Mouse (Mus musculus) v-Abl transformed pro-B cells (cell line): ENCODE data around the gene Mtch1.

Experiments used
- in situ Hi-C, 2 experiments: fragments of 400-800 bp; cut with MboI; formaldehyde crosslinking; loops; one replicate each; pipeline ENCODE4 v1.15.1; 2025; ENCODE audit not compliant: unreplicated experiment in 2 of 2

Mtch1 gene

DNA sequence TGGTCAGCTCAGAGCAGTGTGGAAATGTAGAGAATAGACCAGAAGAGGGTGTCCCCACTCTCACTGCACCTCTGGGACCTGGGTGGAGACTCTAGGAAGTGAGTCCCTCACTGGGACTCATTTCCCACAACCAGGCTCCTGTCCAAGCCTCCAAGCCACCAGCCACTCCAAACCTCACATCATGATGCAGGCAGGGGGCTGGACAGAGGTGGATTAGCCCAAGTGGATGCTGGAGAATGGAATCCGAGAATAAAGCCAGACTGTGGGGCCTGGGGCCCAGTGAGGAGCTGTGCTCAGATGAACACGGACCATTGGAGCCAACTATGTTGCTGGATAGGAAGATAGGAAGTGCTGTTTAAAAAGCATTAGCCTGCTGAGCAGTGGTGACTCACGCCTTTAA, 30.8 kb downstream of the Mtch1 start:
- in situ Hi-C loops = no loop called here

DNA sequence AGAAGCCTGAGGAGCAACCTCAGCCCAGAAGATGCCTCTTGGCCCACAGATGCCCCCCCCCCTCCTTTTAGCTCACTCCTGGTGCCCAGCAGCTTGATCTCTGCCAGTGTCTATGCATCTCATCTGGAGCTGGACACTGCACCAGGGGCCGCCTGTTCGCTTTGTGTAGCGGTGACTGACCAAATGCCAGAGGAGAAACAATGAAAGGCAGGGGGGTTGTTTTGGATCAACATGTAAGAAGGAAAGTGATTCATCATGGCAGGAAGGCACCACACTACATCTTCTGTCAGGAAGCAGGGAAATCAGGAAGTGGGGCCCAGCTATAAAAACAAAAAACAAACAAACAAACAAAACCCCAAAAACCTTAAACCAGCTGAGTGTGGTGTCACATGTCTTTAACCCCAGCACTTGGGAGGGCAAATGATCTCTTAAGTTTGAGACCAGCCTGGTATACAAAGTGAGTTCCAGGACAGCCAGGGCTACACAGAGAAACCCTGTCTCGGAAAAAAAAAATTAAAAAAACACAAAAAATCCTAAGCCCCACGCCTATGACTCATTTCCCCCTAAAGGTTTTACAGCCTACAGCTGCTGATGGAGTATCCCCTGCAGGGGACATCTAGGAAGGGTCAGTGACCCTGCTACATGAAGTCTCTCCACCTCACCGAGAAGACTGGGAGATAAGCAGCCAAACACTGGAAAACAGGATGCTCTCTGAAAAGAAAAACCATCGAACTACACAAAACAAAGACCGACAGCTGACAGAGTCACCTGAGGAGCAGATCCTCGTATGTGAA, 31.9 kb downstream of the Mtch1 start:
- in situ Hi-C loops = no loop called here

DNA sequence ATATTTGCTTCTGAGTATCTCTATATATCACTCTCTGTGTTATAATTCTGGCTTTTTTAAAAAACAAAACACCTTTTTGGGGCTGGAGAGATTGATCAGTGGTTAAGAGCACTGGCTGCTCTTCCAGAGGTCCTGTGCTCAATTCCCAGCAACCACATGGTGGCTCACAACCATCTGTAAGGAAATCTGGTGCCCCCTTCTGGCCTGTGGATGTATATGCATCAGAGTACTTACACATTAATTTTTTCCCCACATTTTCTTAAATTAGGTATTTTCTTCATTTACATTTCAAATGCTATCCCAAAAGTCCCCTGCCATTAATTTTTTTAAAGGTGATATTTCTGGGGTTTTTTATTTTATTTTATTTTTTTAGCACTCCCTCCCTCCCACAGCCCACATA, 34.4 kb downstream of the Mtch1 start:
- in situ Hi-C loops = no loop called here

DNA sequence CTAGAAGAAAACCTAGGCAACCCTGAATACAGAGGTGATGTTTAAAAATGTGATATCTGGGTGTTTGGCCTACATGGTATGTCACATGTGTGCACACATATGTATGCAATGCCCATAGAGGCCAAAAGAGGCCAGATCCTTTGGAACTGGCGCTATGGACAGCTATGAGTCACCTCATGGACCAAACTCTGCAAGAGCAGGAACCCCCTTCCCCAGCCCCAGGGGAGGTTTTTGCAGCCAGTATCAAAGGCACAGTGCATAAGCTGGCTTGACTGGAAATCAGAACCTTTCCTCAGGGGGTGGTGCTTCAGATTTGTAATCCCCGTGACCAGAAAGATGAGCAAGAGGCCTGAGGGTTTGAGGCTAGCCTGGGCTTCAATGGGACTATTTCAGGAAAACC, 35.7 kb downstream of the Mtch1 start:
- in situ Hi-C loops = no loop called here

DNA sequence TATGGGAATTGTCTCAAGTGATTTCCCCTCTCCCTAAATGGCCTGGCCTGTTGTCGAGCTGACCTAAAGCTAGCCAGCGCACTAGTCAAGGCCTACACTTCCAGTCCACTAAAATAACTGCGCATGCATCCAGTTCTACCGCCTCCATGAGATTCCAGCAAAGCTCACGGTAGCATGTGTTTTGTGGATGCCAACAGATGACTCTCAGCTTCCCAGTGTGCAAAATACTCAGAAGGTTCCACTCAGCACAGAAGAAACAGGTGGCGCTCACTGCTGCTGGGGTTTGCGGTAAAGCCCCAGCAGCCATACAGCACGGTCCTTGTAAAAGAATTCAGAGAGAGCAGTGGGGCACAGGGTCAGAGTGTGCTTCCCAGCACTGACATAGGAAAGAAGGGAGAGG, 36.1 kb downstream of the Mtch1 start:
- in situ Hi-C loops = no loop called here

DNA sequence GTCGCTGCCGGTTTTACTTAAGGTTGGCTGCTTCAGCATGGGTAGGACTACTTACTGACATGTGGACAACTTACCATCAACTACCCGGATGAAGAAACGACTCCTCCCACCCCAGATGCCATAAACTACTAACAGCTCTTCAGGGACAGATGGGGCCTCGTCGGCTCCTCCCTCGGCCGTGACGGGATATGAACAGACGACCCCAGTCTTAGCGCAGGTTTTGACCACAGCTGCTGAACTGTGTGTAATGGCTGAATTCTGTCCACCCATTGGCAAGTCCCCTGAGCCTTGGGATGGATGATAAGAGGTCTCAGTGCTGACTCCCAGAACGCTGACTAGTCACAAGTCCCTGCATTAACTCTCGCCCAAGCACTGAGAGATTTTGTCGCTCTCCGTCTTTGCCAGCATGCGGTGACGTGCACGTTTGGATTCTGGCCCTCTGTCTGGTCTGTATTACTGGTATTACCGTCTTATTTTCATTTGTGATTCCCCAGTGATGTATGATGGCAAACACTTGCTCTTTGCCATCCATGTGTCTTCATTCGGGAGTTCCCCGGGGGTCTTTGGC, 37.6 kb downstream of the Mtch1 start:
- in situ Hi-C loops = no loop called here

DNA sequence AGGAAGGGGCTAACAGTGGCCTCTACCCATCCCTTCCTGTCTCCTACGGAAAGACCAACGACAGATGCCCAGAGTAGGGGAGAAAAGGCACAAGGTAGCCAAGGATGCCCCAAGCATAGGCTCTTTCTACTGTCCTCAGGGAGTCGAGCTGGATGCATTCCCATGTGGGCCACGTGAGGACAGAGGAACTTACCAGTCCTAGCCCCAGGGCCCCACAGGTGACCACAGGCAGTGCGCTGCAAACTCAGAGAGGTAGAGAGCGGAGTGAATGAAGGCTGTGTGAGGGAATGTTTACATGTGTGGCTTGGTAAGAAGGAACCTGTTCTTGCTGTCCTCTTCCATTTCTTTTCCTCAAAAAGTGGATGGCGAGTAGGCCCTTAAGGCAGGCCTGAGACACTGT, 41.9 kb downstream of the Mtch1 start:
- in situ Hi-C loops = no loop called here

DNA sequence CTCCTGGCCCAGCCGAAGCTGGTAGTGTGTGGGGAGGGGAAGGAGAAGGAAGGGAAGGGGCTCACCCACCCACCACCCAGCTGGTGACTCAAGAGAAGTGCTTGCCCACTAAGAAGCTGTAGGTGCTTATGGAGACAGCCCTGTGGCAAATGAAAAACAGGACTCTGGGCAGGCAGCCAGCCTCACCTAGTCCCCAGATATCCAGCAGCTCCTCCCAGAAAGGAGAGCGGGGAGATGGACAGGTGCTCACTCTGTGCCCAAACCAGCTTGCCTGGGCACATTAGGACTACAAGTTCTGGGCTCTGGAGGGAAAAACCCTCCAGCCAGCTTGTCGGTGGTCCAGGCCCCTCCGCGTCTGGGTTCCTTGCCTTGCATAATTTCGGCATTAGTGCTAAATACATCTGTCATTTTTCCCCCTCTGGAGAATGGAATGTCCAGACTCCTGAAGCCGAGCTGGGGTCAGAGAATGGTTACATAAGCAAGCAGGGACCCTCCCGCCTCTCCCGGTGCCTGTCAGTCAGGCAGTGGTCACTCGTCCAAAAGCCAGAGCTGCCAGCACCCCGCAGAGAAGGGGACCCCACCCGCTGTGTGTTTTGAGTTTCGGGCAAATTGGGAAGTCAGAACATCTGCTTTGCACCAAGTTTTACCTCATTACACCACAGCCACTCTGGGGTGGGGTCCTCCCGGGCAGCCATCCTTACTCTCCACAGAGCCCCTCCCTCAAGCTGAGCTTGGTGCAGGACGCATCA, 42.5 kb downstream of the Mtch1 start:
- in situ Hi-C loops = no loop called here

DNA sequence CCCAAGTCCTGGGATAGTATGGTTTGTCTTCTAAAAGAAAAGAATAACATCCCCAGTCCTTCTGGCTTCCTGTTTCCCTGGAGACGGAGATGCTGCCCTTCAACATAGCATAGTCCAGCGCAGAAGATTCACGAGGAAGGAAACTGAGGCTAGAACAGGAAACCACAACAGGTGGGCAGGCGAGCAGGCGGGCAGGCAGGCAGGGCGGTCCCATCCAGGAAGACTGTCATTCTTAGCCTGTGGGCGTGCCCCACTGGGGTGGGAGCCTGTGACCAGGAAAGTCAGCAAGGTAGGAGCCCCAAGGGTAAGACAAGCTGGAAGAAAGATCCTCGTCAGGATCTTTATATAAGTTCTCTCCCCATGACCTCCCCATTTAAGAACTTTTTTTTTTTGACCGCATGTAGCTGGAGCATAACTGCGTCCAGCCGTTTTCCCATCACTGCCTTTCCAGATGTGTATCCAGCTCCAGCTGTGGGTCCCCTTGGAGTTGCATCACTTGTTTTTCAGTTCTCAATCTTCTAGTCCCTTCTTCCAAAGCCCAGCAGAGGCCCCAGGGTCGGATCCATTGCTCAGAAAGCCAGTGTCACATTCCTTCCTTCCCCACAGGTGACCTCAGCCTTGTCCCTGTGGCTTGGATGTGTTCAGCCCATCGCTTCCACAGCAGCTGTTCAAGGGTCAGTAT, 43.2 kb downstream of the Mtch1 start:
- in situ Hi-C loops = loop anchor here in 1 of 2 experiments (5.0 kb wide), 3 partner anchors 38 to 63 kb away; partner anchors contain the start of gene Ppil1

DNA sequence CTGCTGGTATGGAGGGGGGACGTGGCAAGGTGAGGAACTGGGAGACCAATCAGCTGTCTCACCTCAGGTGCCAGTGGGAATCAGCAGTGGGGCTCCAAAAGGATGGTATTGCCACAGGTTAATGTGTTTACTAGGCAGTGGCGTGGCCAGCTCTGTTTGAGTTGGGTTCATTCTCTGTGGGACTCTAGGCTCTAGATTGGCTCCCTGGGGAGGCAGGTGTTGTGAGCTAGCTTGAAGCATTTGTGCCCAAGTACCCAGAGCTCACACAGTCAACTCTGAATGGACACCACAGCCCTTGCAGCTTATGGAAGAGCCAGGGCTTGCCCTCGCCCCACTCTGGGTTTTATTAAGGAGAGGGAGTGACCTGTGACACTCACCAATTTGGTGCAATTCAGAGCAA, 43.9 kb downstream of the Mtch1 start:
- in situ Hi-C loops = loop anchor here in 1 of 2 experiments (5.0 kb wide), 3 partner anchors 38 to 63 kb away; partner anchors contain the start of gene Ppil1

DNA sequence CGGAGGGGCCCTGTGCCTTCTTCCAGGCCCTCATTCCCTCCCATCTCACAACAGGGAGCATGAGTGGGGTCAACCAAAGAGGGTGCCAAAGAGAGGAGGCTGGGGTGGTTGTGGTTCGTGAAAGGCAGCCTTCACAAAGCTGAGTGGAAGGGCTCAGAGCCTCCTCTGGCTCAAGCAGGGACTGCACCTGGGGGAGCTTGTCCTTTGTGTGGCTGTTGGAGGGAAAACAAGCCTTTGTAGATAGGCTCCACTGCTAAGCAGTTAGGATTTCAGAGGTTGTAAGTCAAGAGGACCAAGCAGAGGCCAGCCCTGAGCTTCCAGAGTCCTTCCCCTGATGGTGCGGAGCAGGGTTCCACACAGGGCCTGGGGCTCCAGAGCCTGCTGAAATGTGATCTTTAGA, 44.6 kb downstream of the Mtch1 start:
- in situ Hi-C loops = loop anchor here in 1 of 2 experiments (5.0 kb wide), 3 partner anchors 39 to 64 kb away; partner anchors contain the start of gene Ppil1

DNA sequence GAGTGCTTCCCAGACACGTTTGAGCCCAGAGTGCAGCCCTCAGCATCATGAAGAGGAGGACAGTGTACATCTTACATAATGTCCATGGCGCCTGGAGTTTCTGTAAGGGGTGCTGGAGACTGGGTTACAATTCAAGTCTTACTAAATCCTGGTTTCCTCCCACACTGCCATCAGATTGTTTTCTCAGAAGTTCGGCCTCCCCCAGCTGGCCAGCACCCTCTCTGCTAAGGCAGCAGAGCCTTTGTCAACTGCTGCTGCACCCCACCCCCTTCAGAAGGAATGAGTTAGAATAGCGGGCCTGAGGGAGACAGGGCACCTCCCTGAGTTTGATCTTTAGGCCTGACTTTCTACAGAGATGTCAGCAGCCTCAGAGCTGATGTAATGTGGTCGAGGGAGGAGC, 45.6 kb downstream of the Mtch1 start:
- in situ Hi-C loops = loop anchor here in 1 of 2 experiments (5.0 kb wide), 3 partner anchors 40 to 65 kb away; partner anchors contain the start of gene Ppil1

DNA sequence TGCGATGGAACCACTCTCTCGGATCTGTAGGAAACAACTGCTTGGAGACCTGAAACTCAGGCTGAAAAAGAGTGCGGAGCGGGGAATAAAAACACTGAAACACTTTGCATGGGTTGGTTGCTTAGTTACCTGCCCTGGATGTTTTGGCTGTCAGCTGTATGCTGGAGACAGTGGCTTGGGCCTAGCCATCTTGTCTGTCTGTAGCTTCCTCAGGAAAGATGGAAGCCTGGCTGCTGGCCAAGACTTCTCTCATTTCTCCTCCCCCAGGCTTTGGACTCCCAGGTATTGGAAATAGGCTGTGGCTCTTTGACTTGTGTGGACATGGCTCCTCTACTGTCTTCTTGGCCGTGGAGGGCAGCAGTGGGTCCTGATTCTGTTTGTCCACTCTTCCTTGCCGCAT, 46.3 kb downstream of the Mtch1 start:
- in situ Hi-C loops = loop anchor here in 1 of 2 experiments (5.0 kb wide), 3 partner anchors 39 to 66 kb away; partner anchors contain the start of gene Ppil1

DNA sequence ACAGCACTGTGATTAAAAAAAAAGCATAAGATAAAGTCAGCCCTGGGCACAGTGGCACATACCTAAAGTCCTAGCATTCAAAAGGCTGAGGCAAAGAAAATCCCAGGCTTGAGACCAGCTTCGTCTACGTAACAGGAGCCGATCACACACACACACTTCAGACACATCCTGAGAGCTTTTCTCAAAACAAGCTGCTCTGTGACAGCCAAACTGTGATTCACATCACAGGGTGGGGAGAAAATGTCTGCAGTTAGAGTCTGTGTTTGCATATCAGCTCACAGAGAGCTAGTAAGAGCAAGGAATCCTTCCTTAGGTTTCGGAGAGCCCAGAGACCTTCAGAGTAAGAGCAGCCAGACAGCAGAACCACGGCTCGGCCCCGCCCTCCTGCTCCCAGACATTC, 46.8 kb downstream of the Mtch1 start:
- in situ Hi-C loops = loop anchor here in 1 of 2 experiments (5.0 kb wide), 3 partner anchors 39 to 66 kb away; partner anchors contain the start of gene Ppil1

DNA sequence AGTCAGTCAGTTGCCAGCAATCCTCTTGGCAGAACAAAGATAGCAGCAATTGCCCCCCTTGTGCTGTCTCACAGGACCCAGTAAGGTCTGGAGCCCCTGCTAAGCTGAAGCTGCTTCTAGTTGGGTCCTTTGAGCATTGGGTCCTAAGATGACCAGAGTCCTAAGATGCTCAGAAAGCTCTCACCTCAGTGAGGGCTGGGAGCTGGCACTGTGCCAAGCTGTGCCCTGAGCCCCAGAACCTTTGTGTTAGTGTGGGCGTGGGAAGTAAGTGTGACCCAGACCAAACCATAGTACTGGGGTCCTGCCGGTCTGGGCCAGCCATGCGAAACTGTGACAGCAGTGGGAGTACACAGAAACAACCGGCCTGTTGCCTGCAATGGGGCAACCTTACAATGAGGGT, 48.5 kb downstream of the Mtch1 start:
- in situ Hi-C loops = no loop called here

DNA sequence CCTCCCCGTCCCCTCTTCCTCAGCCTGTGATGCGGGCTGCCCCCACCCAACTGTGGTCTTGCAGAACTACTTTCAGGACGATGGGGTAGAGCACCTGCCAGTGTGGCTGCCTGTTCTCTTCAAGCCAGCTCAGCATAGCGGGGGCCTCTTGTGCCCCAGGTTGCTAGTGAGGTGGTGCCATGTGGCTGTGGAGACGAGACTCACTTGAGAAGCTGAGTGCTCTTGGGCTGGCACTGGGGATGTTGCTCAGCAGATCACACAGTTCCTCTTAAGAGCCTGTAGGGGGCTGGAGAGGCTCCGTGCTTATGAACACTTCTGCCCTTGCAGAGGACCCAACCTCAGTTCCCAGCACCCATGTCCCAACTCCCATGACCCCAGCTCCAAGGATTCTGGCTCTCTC, 49.9 kb downstream of the Mtch1 start:
- in situ Hi-C loops = no loop called here

DNA sequence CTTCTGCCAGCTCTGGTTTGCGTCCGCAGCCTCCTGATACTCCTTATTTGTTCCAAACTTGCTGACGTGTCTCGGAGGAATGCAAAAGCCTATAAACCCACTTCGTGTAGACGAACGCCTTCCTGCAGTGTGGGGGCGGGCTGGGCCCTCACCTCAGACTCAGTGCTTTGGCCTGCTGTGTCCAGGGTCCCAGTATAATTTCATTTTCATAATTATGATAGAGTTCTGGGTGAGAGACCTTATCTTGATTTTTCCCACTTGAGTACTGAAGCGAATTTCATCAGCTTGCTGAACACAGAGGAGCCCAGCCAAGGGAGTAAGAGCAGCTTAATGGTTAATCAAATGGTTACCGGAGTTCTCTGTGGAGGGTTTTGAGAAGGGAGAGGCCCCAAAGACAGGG, 50.4 kb downstream of the Mtch1 start:
- in situ Hi-C loops = no loop called here

DNA sequence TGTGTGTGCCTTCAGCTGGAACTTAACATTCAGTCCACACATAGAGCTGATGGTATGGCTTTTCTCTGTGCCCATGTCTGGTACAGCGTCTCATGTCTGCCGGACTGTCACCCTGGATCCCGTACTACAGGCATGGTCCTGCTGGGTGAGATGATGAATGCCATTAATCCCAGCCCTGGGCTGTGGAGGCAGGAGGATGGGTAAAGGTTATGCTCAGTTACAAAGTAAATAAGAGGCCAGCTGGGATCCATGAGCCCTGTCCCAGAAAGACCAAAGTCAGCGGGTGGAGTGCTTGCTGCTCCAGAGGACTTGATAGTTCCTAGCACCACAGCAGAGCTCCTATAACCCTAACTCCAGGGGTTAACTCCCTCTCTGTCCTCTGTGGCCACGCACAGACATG, 51.9 kb downstream of the Mtch1 start:
- in situ Hi-C loops = no loop called here

DNA sequence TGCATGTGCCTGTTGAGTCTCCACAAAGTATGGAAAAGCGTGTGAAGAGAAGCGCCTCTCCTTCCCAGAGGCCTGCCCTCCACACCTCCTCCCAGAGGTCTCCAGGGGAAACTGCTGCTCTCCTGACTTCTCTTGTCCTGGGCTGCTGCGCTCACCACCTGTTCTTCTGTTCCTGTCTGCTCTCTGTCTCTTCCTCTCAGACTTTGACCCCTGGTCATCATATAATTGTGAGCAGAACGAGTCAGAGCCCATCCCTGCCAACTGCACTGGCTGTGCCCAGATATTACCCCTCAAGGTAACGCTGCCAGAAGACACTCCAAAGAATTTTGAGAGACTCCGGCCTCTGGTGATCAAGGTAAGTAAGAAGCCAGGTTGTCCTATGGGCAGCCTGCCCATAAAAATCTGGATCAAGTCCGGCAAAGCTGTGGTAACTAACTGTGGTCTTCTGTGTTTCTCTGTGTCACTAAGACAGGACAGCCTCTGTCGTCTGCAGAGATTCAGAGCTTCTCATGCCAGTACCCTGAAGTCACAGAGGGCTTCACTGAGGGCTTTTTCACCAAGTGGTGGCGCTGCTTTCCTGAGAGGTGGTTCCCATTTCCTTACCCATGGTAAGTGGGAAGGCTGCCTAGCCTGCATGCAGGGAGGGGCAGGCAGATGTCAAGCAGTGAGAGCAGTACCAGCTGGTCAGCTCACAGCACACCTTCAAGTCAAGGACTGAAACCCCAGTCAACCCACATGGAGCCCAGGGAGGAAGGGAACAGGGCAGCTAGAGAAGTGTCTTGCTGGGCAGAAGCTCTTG, 53.7 kb downstream of the Mtch1 start:
- in situ Hi-C loops = no loop called here

DNA sequence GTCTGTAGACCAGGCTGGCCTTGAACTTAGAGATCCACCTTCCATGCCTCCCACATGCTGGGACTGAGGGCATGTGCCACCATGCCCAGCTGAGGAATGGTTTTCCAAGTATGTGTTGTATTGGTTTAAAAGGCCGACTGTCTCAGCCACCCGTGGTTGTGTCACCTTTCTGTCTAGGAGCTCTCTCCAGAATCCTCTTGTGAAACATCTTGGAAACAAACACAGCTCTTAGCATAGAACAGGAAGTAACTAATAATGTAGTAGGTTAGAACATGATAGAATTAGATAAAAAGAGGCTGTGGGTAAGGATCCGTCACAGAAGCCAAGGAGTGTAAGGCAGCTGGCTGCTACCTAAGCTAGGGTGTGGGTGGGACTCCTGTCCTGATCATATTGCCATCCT, 54.7 kb downstream of the Mtch1 start:
- in situ Hi-C loops = no loop called here
